17 mouse cellular contexts compared by ENCODE assay signal in the genomic region with DNA sequence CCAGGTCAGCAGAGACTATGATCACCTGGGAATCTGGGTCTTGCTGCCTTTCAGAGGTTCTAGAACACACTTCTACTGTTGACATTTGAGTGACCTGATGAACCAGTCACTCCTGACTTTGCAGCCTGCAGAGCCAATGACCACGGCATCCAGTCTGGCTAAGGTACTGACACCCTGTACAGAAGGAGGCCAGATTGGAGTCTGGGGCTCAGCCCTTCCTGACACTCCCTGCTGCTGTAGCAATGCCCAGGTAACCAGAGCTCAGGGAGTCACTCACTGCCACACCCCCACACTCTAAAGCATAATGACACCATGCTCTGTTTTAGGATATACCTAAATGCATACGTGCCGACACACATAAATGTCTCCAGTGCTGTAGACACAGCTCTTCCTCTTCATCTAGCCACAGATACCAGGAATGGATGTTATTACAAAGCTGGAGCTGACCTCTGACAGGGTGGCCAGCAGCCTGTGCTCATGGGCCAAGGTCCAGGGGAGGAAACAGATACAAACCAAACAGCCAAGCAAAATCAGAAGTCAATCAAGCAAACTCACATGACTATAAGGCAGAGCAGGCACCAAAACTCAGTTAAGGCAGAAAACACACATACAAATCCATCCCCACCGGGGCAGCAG. TPM values are rescaled to one million over a fixed set of nuclear protein-coding genes. Genes with fewer than 3 reads are reported as not detected.
DNase-seq lines count a peak whose midpoint lies in the region; ATAC-seq and TF ChIP-seq lines count a peak whose summit lies in the region.
"Not testable (repeated sequence)": the region's sequence is repeated elsewhere in the genome, so short reads cannot be mapped to it uniquely, and the experiment has no call there.
"Had no signal": no experiment of that assay in that cellular context is flagged by ENCODE, and none has a peak within 500 bp of the region (broad histone marks: within the 10 kb centered on the region; RNA-seq: fewer than 3 reads in every experiment).

No protein-coding gene starts in this region.

- H3K9ac ChIP-seq in embryonic facial prominence, embryonic 14.5 days (ENCODE audit: low read depth, low read length); heart, embryonic 12.5 days; intestine, embryonic 14.5 days (ENCODE audit: low read length); kidney, postnatal 0 days (ENCODE audit: low read depth, low read length); liver, embryonic 16.5 days (ENCODE audit: low read depth, low read length): not testable (repeated sequence)

- H3K4me1 ChIP-seq in embryonic facial prominence, embryonic 14.5 days (ENCODE audit: control insufficient read depth, insufficient read depth, low read length); heart, embryonic 12.5 days (replicated peaks); intestine, embryonic 14.5 days (replicated peaks; ENCODE audit: control insufficient read depth, insufficient read depth, low read length); kidney, postnatal 0 days (replicated peaks; ENCODE audit: insufficient read depth, low read length); liver, embryonic 16.5 days (ENCODE audit: control insufficient read depth, low read depth, low read length): not testable (repeated sequence)

- H3K27ac ChIP-seq in embryonic facial prominence, embryonic 14.5 days (replicated peaks; ENCODE audit: low read depth, low read length); heart, embryonic 12.5 days (ENCODE audit: poor library complexity, severe bottlenecking); intestine, embryonic 14.5 days (ENCODE audit: low read depth); kidney, postnatal 0 days; liver, embryonic 16.5 days (ENCODE audit: low read length): not testable (repeated sequence)

- not testable (repeated sequence) for TF ChIP-seq CTCF in kidney, postnatal 0 days (IDR thresholded peaks at IDR 0.05; ENCODE audit: low read depth)

- 0 out of 2 replicates have a peak, but pooled peaks have one; percentile 37 for ATAC-seq in embryonic facial prominence, embryonic 14.5 days (ENCODE audit: low read depth)
- 0 out of 2 replicates have a peak, but pooled peaks have one; percentile 59 for ATAC-seq in heart, embryonic 12.5 days (ENCODE audit: insufficient number of reproducible peaks, low FRiP score)
- 0 out of 2 replicates have a peak, but pooled peaks have one; percentile 36 for ATAC-seq in intestine, embryonic 14.5 days (replicated peaks; ENCODE audit: low FRiP score, low TSS enrichment, low read depth)
- ATAC-seq in kidney, postnatal 0 days (replicated peaks; ENCODE audit: low FRiP score, low read depth) = peak; percentile 38; the same call in 1 of the 2 replicates
- peak; percentile 47; the same call in 1 of the 2 replicates for ATAC-seq in liver, embryonic 16.5 days (ENCODE audit: low read depth)
- ATAC-seq in megakaryocyte-erythroid progenitor cell, adult 5-6 weeks (replicated peaks; ENCODE audit: low FRiP score, low TSS enrichment, poor library complexity, severe bottlenecking) = 0 out of 2 replicates have a peak, but pooled peaks have one; percentile 18
- ATAC-seq in neutrophil, adult 5-6 weeks (ENCODE audit: extremely low read depth, insufficient number of reproducible peaks, low FRiP score, poor library complexity, severe bottlenecking) = peak; percentile 7; the same call in 1 of the 2 replicates

- not testable (repeated sequence) for H3K4me2 ChIP-seq in embryonic facial prominence, embryonic 14.5 days (ENCODE audit: low read depth, low read length); heart, embryonic 12.5 days; intestine, embryonic 14.5 days (ENCODE audit: low read length); kidney, postnatal 0 days (ENCODE audit: low read length); liver, embryonic 16.5 days (ENCODE audit: low read depth, low read length)

- H3K9me3 ChIP-seq in embryonic facial prominence, embryonic 14.5 days (ENCODE audit: control insufficient read depth, low read length); intestine, embryonic 14.5 days (ENCODE audit: control insufficient read depth, low read length); kidney, postnatal 0 days (replicated peaks; ENCODE audit: low read length); liver, embryonic 16.5 days (replicated peaks; ENCODE audit: control insufficient read depth, low read length): not testable (repeated sequence)
- H3K9me3 ChIP-seq in heart, embryonic 12.5 days (replicated peaks) = peaks cover 17% of the 10 kb centered on the region

- WGBS in embryonic facial prominence, embryonic 14.5 days = 96% methylated on average over 3 of the region's 4 CpGs
- 92% methylated on average over 3 of the region's 4 CpGs for WGBS in heart, embryonic 12.5 days
- 95% methylated on average over 3 of the region's 4 CpGs for WGBS in intestine, embryonic 14.5 days
- WGBS in kidney, postnatal 0 days = 97% methylated on average over 3 of the region's 4 CpGs
- 87% methylated on average over 3 of the region's 4 CpGs for WGBS in liver, embryonic 16.5 days (ENCODE audit: insufficient replicate concordance)

- not testable (repeated sequence) for H3K27me3 ChIP-seq in embryonic facial prominence, embryonic 14.5 days (replicated peaks; ENCODE audit: control insufficient read depth, insufficient read depth, low read length); heart, embryonic 12.5 days (replicated peaks); intestine, embryonic 14.5 days (replicated peaks; ENCODE audit: control insufficient read depth, insufficient read depth, low read length); kidney, postnatal 0 days (ENCODE audit: insufficient read depth, low read length); liver, embryonic 16.5 days (ENCODE audit: control insufficient read depth, insufficient read depth, low read depth, low read length)

- DNase-seq in embryonic facial prominence, embryonic 14.5 days (ENCODE audit: low spot score); intestine, embryonic 14.5 days (ENCODE audit: low spot score); kidney, postnatal 0 days (ENCODE audit: low spot score): not testable (repeated sequence)

- H3K4me3 ChIP-seq in embryonic facial prominence, embryonic 14.5 days (ENCODE audit: low read depth, low read length); heart, embryonic 12.5 days; intestine, embryonic 14.5 days (ENCODE audit: low read depth, low read length); kidney, postnatal 0 days (replicated peaks; ENCODE audit: low read depth, low read length); liver, embryonic 16.5 days (ENCODE audit: low read depth, low read length): not testable (repeated sequence)

- not testable (repeated sequence) for H3K36me3 ChIP-seq in embryonic facial prominence, embryonic 14.5 days (ENCODE audit: control insufficient read depth, insufficient read depth, low read length); heart, embryonic 12.5 days; intestine, embryonic 14.5 days (ENCODE audit: control insufficient read depth, insufficient read depth, low read length); kidney, postnatal 0 days (ENCODE audit: insufficient read depth, low read length); liver, embryonic 16.5 days (ENCODE audit: control insufficient read depth, insufficient read depth)

RNA-seq across cellular contexts. Expression of a gene that starts 53.4 kb away (rescaled TPM):
- polyA plus RNA-seq in embryonic facial prominence, embryonic 14.5 days (2014; fragmentation: Nextera tagmentation; extraction: Ambion mirVana) = not detected in 2 replicates
- not detected in 2 replicates for polyA plus RNA-seq in heart, embryonic 12.5 days (2016; fragmentation: Nextera tagmentation; extraction: Ambion mirVana)
- not detected in 2 replicates for polyA plus RNA-seq in intestine, embryonic 14.5 days (2014; fragmentation: Nextera tagmentation; extraction: Ambion mirVana)
- polyA plus RNA-seq in kidney, postnatal 0 days (2015; fragmentation: Nextera tagmentation; extraction: Ambion mirVana) = not detected in 2 replicates
- polyA plus RNA-seq in liver, embryonic 16.5 days (2015; fragmentation: Nextera tagmentation; extraction: Ambion mirVana) = not detected in 2 replicates
- not detected in 2 replicates for total RNA-seq in megakaryocyte-erythroid progenitor cell, adult 5-6 weeks (2014; fragmentation: Nextera tagmentation)
- total RNA-seq in megakaryocyte-erythroid progenitor cell, adult 5-6 weeks (2017) = not detected in 2 replicates
- total RNA-seq in neutrophil, adult 5-6 weeks (2017) = not detected in 2 replicates
- total RNA-seq: adrenal gland, postnatal 25 days; ES-E14; gastrocnemius, adult 18-20 months; gastrocnemius, postnatal 36 days; heart, adult 8-10 months; hematopoietic stem cell, adult 5-6 weeks; left cerebral cortex, postnatal 14 days had no signal
- polyA plus RNA-seq: brain, embryonic 14.5 days; heart, postnatal 0 days; limb, embryonic 12.5 days had no signal

Comparison
In these comparisons a context has a peak if more than half of its experiments do, and no peak if none do; other contexts are left out.
1. ATAC-seq: peak in every context shown above with its lines; median percentile 59 in heart, embryonic 12.5 days; 47 in liver, embryonic 16.5 days; 38 in kidney, postnatal 0 days; 37 in embryonic facial prominence, embryonic 14.5 days; 36 in intestine, embryonic 14.5 days; 18 in megakaryocyte-erythroid progenitor cell, adult 5-6 weeks; 7 in neutrophil, adult 5-6 weeks.